Mouse (Mus musculus) midbrain, embryonic 16.5 days (tissue): ENCODE results near the gene Rgcc. TPM values are rescaled to one million over a fixed set of nuclear protein-coding genes. Genes with fewer than 3 reads are reported as not detected.

Source experiments
- ATAC-seq: fragments of 200-750 bp; cut with Nextera tagmentation; 2 replicates; pipeline ENCODE4 v1.8.0; 2017; ENCODE audit warnings: moderate TSS enrichment
- H3K27ac ChIP-seq: fragments of 300-500 bp; sonication (generic); 2 replicates; pipeline ENCODE4 v1.5.1; 2014; ENCODE audit warnings: mild to moderate bottlenecking, low read length, mixed read lengths
- H3K27me3 ChIP-seq: fragments of 300-500 bp; sonication (generic); 2 replicates; pipeline ENCODE4 v1.6.1; 2014; ENCODE audit warnings: low read depth, low read length, mixed read lengths; ENCODE audit not compliant: control insufficient read depth, insufficient read depth
- H3K36me3 ChIP-seq: fragments of 300-500 bp; sonication (generic); 2 replicates; pipeline ENCODE4 v1.6.1; 2014; ENCODE audit warnings: mild to moderate bottlenecking, low read length, moderate library complexity, mixed read lengths; ENCODE audit not compliant: control insufficient read depth, insufficient read depth
- H3K4me1 ChIP-seq: fragments of 300-500 bp; sonication (generic); 2 replicates; pipeline ENCODE4 v1.6.1; 2014; ENCODE audit warnings: mild to moderate bottlenecking, low read length, mixed read lengths; ENCODE audit not compliant: control insufficient read depth, insufficient read depth
- H3K4me2 ChIP-seq: fragments of 300-500 bp; sonication (generic); 2 replicates; pipeline ENCODE4 v1.6.1; 2014; ENCODE audit warnings: mild to moderate bottlenecking, low read length, mixed read lengths
- H3K4me3 ChIP-seq: fragments of 300-500 bp; sonication (generic); 2 replicates; pipeline ENCODE4 v1.5.1; 2014; ENCODE audit warnings: low read depth, mild to moderate bottlenecking, low read length, moderate library complexity, mixed read lengths
- H3K9ac ChIP-seq: fragments of 300-500 bp; sonication (generic); 2 replicates; pipeline ENCODE4 v1.6.1; 2014; ENCODE audit warnings: low read depth, low read length, mixed read lengths
- H3K9me3 ChIP-seq: fragments of 300-500 bp; sonication (generic); replicated peaks from 2 replicates; pipeline ENCODE4 v1.6.1; 2014; ENCODE audit warnings: mild to moderate bottlenecking, low read length, mixed read lengths; ENCODE audit not compliant: control insufficient read depth, poor library complexity, severe bottlenecking
- WGBS: fragments of 180-500 bp; shearing (Covaris S2); extraction: QIAGEN DNeasy Blood & Tissue Kit; methylation state at CpG from one replicate; pipeline ENCODE4 v1.1.7; 2014; 5-methylcytosine and 5-hydroxymethylcytosine counted together
- polyA plus RNA-seq: library from polyadenylated mRNA; unstranded; fragments of >200 nt; fragmentation: Nextera tagmentation; extraction: Ambion mirVana; gene quantifications from 2 replicates; pipeline ENCODE4 v1.2.1, GENCODE M21; 2015

Rgcc gene
- polyA plus RNA-seq, 1 experiment from 2014 or later = 36.4 TPM

GRCm38 (mm10) chr14:79295579-79295978 lies 5.9 kb downstream of the Rgcc start:
- no peak for ATAC-seq
- Histone ChIP-seq H3K9ac (no peak overlapping the region), H3K27me3 (peaks cover 4% of the 10 kb centered on the region), H3K27ac (no peak overlapping the region), H3K4me2 (no peak overlapping the region), H3K9me3 (no peaks in the 10 kb centered on the region), H3K4me1 (peaks cover 18% of the 10 kb centered on the region), H3K36me3 (no peaks in the 10 kb centered on the region), H3K4me3 (no peak overlapping the region)
- WGBS = 83% methylated on average over 9 of the region's 9 CpGs

DNA sequence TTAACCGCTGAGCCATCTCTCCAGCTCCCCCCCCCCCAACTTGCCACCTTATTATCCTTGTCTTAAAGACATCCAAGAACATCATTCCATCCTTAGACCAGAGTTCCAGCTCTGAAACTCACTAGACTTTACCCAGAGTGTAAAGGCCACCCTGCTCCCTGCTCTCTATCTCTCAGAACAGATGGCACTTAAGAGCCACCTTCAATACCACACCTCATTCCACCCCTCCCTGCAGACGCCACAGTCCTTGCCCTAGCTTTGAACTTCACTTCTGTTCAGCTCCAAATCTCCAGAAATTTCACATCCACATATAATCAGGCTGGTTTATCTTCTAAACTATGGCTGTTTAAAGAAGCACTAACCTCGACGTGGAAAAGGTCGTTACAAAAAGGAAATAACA lies 6.5 kb downstream of the Rgcc start:
- 77% methylated on average over 5 of the region's 5 CpGs for WGBS

DNA sequence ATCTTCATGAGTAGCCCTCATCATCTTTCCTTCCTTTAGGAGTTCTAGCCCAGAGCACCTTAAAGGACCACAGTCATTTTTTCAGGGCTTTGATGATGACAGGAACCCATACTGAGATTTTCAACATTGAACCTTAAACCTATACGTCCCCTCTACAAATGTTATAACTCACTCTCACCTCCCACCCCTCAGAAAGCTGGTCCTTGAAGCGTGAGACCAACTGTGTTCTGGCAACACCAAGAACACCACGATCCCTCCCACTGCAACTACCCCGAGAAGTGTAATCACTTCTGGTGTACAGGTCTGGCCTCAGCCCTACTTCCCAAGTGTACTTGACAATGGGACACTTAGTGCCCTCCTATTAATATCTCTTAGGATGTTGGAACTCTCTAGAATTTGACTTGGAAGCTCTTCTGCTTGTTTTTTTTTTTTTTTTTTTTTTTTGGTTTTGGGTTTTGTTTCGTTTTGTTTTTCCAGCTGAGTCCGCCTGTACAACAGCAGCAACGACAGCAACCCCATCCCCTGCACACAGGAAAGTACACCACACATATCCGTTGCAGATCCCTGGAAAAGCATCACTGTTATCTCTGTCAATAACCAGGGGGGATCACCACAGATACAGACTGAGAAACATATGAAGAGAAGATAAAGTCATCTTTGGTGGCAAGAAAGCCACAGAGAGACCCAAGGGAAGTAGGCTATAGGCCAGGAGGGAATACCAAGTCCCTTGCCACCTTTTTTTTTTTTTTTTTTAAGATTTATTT lies 7.2 kb downstream of the Rgcc start:
- 88% methylated on average over 8 of the region's 8 CpGs for WGBS
- no peak for ATAC-seq
- H3K9ac ChIP-seq = no peak overlapping the region
- H3K9me3 ChIP-seq = no peaks in the 10 kb centered on the region
- H3K4me3 ChIP-seq = no peak overlapping the region
- no peaks in the 10 kb centered on the region for H3K27me3 ChIP-seq
- H3K4me2 ChIP-seq = no peak overlapping the region
- no peaks in the 10 kb centered on the region for H3K36me3 ChIP-seq
- H3K27ac ChIP-seq = no peak overlapping the region
- H3K4me1 ChIP-seq = peaks cover 14% of the 10 kb centered on the region

More for the DNA sequence above, 6.5 kb downstream of the Rgcc start:
- Histone ChIP-seq H3K9ac (no peak overlapping the region), H3K4me1 (peaks cover 14% of the 10 kb centered on the region), H3K4me3 (no peak overlapping the region), H3K27me3 (peaks cover 3% of the 10 kb centered on the region), H3K27ac (no peak overlapping the region), H3K4me2 (no peak overlapping the region), H3K9me3 (no peaks in the 10 kb centered on the region), H3K36me3 (no peaks in the 10 kb centered on the region)
- no peak for ATAC-seq

- Histone ChIP-seq H3K4me3 (no peak overlapping the region), H3K36me3 (no peaks in the 10 kb centered on the region), H3K9ac (no peak overlapping the region), H3K27ac (no peak overlapping the region; the same call in 1 of the 2 replicates), H3K4me1 (peaks cover 17% of the 10 kb centered on the region), H3K27me3 (no peaks in the 10 kb centered on the region), H3K4me2 (no peak overlapping the region), H3K9me3 (no peaks in the 10 kb centered on the region)
- no peak for ATAC-seq
- 36% methylated on average over 9 of the region's 16 CpGs for WGBS
Measured at GRCm38 (mm10) chr14:79293119-79293780, 8.2 kb downstream of the Rgcc start.

DNA sequence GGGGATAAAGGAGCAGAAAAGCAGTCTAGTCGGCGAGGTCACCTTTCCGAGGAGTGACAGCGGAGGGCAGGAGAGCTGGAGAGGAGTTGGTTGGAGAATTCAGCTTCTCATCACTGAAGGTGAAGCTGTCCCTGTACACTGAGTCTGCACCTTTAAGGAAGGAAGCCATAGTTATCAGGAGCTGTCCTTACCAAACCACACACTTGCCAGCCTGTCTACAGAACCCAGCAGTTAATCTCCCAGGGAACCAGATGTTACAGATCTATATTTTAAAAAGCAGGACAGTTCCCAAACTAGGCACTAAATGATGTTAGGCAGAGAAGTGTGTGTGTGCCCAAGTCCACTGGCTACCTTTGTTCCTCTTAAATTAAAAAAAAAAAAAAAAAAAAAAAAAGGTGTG lies 9.8 kb downstream of the Rgcc start:
- Histone ChIP-seq H3K27ac (no peak overlapping the region), H3K4me1 (peaks cover 13% of the 10 kb centered on the region), H3K36me3 (no peaks in the 10 kb centered on the region), H3K4me2 (no peak overlapping the region), H3K9ac (no peak overlapping the region), H3K27me3 (no peaks in the 10 kb centered on the region), H3K4me3 (no peak overlapping the region), H3K9me3 (no peaks in the 10 kb centered on the region)
- ATAC-seq = no peak
- 76% methylated on average over 4 of the region's 4 CpGs for WGBS

- peak overlapping the region; percentile 40 for H3K4me2 ChIP-seq
- no peaks in the 10 kb centered on the region for H3K27me3 ChIP-seq
- H3K4me3 ChIP-seq = no peak overlapping the region
- H3K27ac ChIP-seq = peak overlapping the region; percentile 20; the same call in 1 of the 2 replicates
- H3K9ac ChIP-seq = no peak overlapping the region
- H3K4me1 ChIP-seq = peaks cover 12% of the 10 kb centered on the region
- peak; percentile 57 for ATAC-seq
- H3K9me3 ChIP-seq = no peaks in the 10 kb centered on the region
- WGBS = 12% methylated on average over 15 of the region's 15 CpGs
- H3K36me3 ChIP-seq = no peaks in the 10 kb centered on the region
Measured at GRCm38 (mm10) chr14:79290683-79291425, 10.6 kb downstream of the Rgcc start.

DNA sequence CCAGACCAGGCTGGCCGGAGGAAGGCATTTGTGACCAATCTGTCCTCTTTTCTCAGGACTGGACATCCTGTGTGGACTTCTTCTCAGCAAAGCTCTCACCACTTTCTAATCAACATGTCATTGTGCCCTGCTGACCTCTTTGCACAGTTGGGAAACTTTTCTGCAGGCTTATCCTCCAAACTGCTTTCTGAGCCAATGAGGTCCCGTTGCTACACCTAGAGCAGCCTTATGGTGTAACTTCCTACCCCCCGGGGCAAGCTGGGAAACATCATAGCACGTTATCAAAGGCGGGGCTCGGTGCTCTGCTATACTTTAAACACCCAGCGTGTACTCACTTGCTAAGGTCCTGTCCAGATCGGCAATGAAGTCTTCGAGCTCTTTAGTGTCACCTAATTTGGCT lies 11.5 kb downstream of the Rgcc start:
- no peak overlapping the region for H3K9ac ChIP-seq
- no peaks in the 10 kb centered on the region for H3K27me3 ChIP-seq
- WGBS = 44% methylated on average over 9 of the region's 9 CpGs
- ATAC-seq = no peak
- no peak overlapping the region for H3K27ac ChIP-seq
- no peak overlapping the region for H3K4me2 ChIP-seq
- H3K9me3 ChIP-seq = no peaks in the 10 kb centered on the region
- peaks cover 9% of the 10 kb centered on the region for H3K4me1 ChIP-seq
- H3K4me3 ChIP-seq = no peak overlapping the region
- H3K36me3 ChIP-seq = no peaks in the 10 kb centered on the region

DNA sequence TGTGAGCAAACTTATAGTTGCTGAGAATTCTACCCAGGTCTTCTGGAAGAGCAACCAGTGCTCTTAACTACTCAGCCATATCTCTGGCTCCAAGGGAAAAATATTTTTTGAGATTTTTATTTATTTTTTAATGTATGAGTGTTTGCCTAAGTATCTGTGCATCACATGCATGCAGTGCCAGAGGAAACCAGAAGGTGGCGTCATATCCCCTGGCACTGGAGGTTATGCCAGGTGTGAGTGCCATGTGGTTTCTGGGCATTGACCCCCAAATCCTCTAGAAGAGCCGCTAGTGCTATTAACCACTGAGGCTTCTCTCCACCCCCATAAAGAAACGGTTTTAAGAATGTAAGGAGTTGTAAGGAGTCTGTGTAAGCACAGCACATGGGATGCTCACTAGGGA lies 13.2 kb downstream of the Rgcc start:
- no peak overlapping the region for H3K9ac ChIP-seq
- 66% methylated on average over 3 of the region's 3 CpGs for WGBS
- no peak overlapping the region for H3K4me3 ChIP-seq
- H3K4me1 ChIP-seq = peaks cover 7% of the 10 kb centered on the region; the same call in 1 of the 2 replicates
- H3K27ac ChIP-seq = no peak overlapping the region
- H3K36me3 ChIP-seq = no peaks in the 10 kb centered on the region
- no peak overlapping the region for H3K4me2 ChIP-seq
- 0 out of 2 replicates have a peak, but pooled peaks cover 2% of the 10 kb centered on the region for H3K9me3 ChIP-seq
- no peaks in the 10 kb centered on the region for H3K27me3 ChIP-seq
- no peak for ATAC-seq
